In the genomic region with DNA sequence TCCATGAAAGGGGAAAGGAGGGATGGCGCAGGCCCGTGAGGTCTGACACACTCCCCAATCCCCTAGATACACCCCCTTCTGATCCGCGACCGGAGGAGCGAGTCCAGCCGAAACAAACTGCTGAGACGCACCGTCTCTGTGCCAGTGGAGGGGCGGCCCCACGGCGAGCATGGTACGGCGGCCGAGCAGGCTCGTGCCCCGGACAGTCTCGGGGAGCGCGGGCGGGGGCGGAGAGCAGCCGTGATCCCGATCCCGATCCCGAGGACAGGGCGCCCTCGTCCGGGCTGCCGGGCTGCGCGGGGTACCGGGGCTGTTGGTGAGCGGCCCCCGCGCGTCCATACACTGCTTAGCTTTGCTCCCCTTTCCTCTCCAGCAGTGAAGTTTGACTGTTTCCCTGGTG, we compare ENCODE assay signal across 8 mouse cellular contexts. TPM values are rescaled to one million over a fixed set of nuclear protein-coding genes. Genes with fewer than 3 reads are reported as not detected.
DNase-seq lines count a peak whose midpoint lies in the region; ATAC-seq and TF ChIP-seq lines count a peak whose summit lies in the region.

No protein-coding gene starts in this region.

- peaks cover 67% of the 10 kb centered on the region for H3K4me1 ChIP-seq in megakaryocyte, embryonic 14.5 days
- peaks cover 3% of the 10 kb centered on the region; the same call in 1 of the 2 replicates for H3K4me1 ChIP-seq in intestine, postnatal 0 days (replicated peaks; ENCODE audit: control insufficient read depth, insufficient read depth, low read length)
- peaks cover 4% of the 10 kb centered on the region; the same call in 1 of the 2 replicates for H3K4me1 ChIP-seq in liver, adult 2 months (ENCODE audit: control insufficient read depth, insufficient read depth, low read length)
- peaks cover 4% of the 10 kb centered on the region; the same call in 1 of the 2 replicates for H3K4me1 ChIP-seq in stomach, postnatal 0 days (replicated peaks; ENCODE audit: control insufficient read depth, insufficient read depth)

- TF ChIP-seq POLR2A in liver, adult 2 months (IDR thresholded peaks at IDR 0.05; ENCODE audit: extremely low read depth, insufficient read depth, low read length), result 0 out of 2 replicates have a peak, but pooled peaks have one; percentile 33
- peak; percentile 73 for TF ChIP-seq POLR2A in myocyte (IDR thresholded peaks at IDR 0.05; ENCODE audit: insufficient read length, low read depth)

- ATAC-seq in megakaryocyte, adult 5-6 weeks (ENCODE audit: poor library complexity, severe bottlenecking), result no peak; the same call in 1 of the 2 replicates
- ATAC-seq in intestine, postnatal 0 days, result peak; percentile 25
- ATAC-seq in stomach, postnatal 0 days (ENCODE audit: low FRiP score, low TSS enrichment), result peak; percentile 66

- no peak for TF ChIP-seq EP300 in stomach, postnatal 0 days (optimal IDR thresholded peaks at IDR 0.05)

- H3K27ac ChIP-seq in intestine, postnatal 0 days (ENCODE audit: low read depth, low read length), result no peak overlapping the region
- H3K27ac ChIP-seq in liver, adult 2 months (replicated peaks; ENCODE audit: insufficient read depth, low read depth, low read length), result peak overlapping the region; percentile 10; the same call in 1 of the 2 replicates
- H3K27ac ChIP-seq in stomach, postnatal 0 days (replicated peaks), result peak overlapping the region; percentile 65

- no peaks in the 10 kb centered on the region for H3K36me3 ChIP-seq in megakaryocyte, embryonic 14.5 days (replicated peaks; ENCODE audit: low read length)
- H3K36me3 ChIP-seq in intestine, postnatal 0 days (ENCODE audit: control insufficient read depth, insufficient read depth), result no peaks in the 10 kb centered on the region
- H3K36me3 ChIP-seq in liver, adult 2 months (ENCODE audit: control insufficient read depth, insufficient read depth, low read length), result no peaks in the 10 kb centered on the region
- no peaks in the 10 kb centered on the region for H3K36me3 ChIP-seq in myocyte (ENCODE audit: control insufficient read depth, insufficient read depth)
- H3K36me3 ChIP-seq in stomach, postnatal 0 days (ENCODE audit: control insufficient read depth, insufficient read depth, low read length), result no peaks in the 10 kb centered on the region

- no peaks in the 10 kb centered on the region for H3K9me3 ChIP-seq in megakaryocyte, embryonic 14.5 days
- no peaks in the 10 kb centered on the region for H3K9me3 ChIP-seq in intestine, postnatal 0 days (ENCODE audit: control insufficient read depth)
- H3K9me3 ChIP-seq in stomach, postnatal 0 days (ENCODE audit: control insufficient read depth, low read length), result no peaks in the 10 kb centered on the region

- H3K79me2 ChIP-seq in liver, adult 2 months (ENCODE audit: control insufficient read depth, insufficient read depth, low read length), result no peaks in the 10 kb centered on the region
- no peaks in the 10 kb centered on the region for H3K79me2 ChIP-seq in myocyte (ENCODE audit: control insufficient read depth, insufficient read depth)

- peak overlapping the region; percentile 68 for H3K4me2 ChIP-seq in intestine, postnatal 0 days (replicated peaks; ENCODE audit: low read depth)
- H3K4me2 ChIP-seq in myocyte (ENCODE audit: low read depth), result peak overlapping the region; percentile 70
- H3K4me2 ChIP-seq in stomach, postnatal 0 days (replicated peaks; ENCODE audit: low read depth), result peak overlapping the region; percentile 73

- peaks cover 54% of the 10 kb centered on the region for H3K27me3 ChIP-seq in megakaryocyte, embryonic 14.5 days (replicated peaks)
- H3K27me3 ChIP-seq in intestine, postnatal 0 days (replicated peaks; ENCODE audit: control insufficient read depth, insufficient read depth, low read length), result no peaks in the 10 kb centered on the region
- no peaks in the 10 kb centered on the region for H3K27me3 ChIP-seq in liver, adult 2 months (ENCODE audit: control insufficient read depth, insufficient read depth, low read length)
- no peaks in the 10 kb centered on the region for H3K27me3 ChIP-seq in myocyte (ENCODE audit: control insufficient read depth, insufficient read depth, insufficient read length)
- H3K27me3 ChIP-seq in stomach, postnatal 0 days (ENCODE audit: control insufficient read depth, insufficient read depth, low read length), result no peaks in the 10 kb centered on the region

- peak overlapping the region; percentile 40 for H3K9ac ChIP-seq in intestine, postnatal 0 days (ENCODE audit: low read depth, low read length)
- peak overlapping the region; percentile 71 for H3K9ac ChIP-seq in liver, adult 2 months (ENCODE audit: low read depth, low read length)
- H3K9ac ChIP-seq in stomach, postnatal 0 days (ENCODE audit: low read length), result peak overlapping the region; percentile 55

- 5% methylated on average over 36 of the region's 37 CpGs for WGBS in intestine, postnatal 0 days
- 1% methylated on average over 36 of the region's 37 CpGs for WGBS in liver, adult 2 months
- 5% methylated on average over 35 of the region's 37 CpGs for WGBS in stomach, postnatal 0 days

- peak overlapping the region; percentile 88 for H3K4me3 ChIP-seq in megakaryocyte, embryonic 14.5 days (replicated peaks)
- peak overlapping the region; percentile 34 for H3K4me3 ChIP-seq in intestine, postnatal 0 days (ENCODE audit: low read depth, low read length)
- peak overlapping the region; percentile 64 for H3K4me3 ChIP-seq in liver, adult 2 months (ENCODE audit: insufficient read depth, low read depth, low read length)
- peak overlapping the region; percentile 14 for H3K4me3 ChIP-seq in myocyte
- H3K4me3 ChIP-seq in stomach, postnatal 0 days (ENCODE audit: low read depth, low read length), result peak overlapping the region; percentile 37

- DNase-seq in embryo, embryonic 10.5 days (ENCODE audit: low spot score), result peak; percentile 69
- peak; percentile 98 for DNase-seq in heart, adult 11 months
- peak; percentile 47 for DNase-seq in liver, adult 2 months (ENCODE audit: extremely low read depth, low read depth, low spot score)
- DNase-seq in stomach, postnatal 0 days (ENCODE audit: low spot score), result peak; percentile 78

- H3ac ChIP-seq in myocyte (ENCODE audit: control insufficient read depth, insufficient read length), result no peak overlapping the region

- TF ChIP-seq CTCF in intestine, postnatal 0 days (IDR thresholded peaks at IDR 0.05; ENCODE audit: low read depth), result peak; percentile 60
- peak; percentile 51 for TF ChIP-seq CTCF in liver, adult 2 months (IDR thresholded peaks at IDR 0.05; ENCODE audit: low read depth, low read length)
- TF ChIP-seq CTCF in stomach, postnatal 0 days (IDR thresholded peaks at IDR 0.05; ENCODE audit: low read depth), result peak; percentile 56

TF ChIP-seq in myocyte, 11 proteins besides CTCF, POLR2A, EP300 and RAD21 (continues in another document):
- peak; percentile 50 for TF ChIP-seq POLR2AphosphoS2 (IDR thresholded peaks at IDR 0.05; ENCODE audit: insufficient read length, low read depth)
- TF ChIP-seq TCF3 (IDR thresholded peaks at IDR 0.05; ENCODE audit: insufficient read length, low read depth), result no peak

RNA-seq across cellular contexts. Expression of a gene that starts 5.5 kb away (rescaled TPM):
- 3.0 and 4.4 TPM in 2 replicates for polyA plus RNA-seq in megakaryocyte, embryonic 14.5 days (2012; ENCODE audit: insufficient read depth, low replicate concordance)
- 1.6 and 3.9 TPM in 2 replicates for total RNA-seq in megakaryocyte, adult 5-6 weeks (2015)
- 0.33 and 0.89 TPM in 2 replicates for total RNA-seq in megakaryocyte, adult 5-6 weeks (2017)
- polyA plus RNA-seq in intestine, postnatal 0 days (2015; fragmentation: Nextera tagmentation; extraction: Ambion mirVana), result 0.35 and 0.39 TPM in 2 replicates
- total RNA-seq in liver, adult 2 months (2014; rRNA removed), result 0.92 and 0.94 TPM in 2 replicates
- polyA plus RNA-seq in liver, adult 2 months (2012; rRNA removed), result 1.3 and 2.3 TPM in 2 replicates
- 5.2 TPM for polyA plus RNA-seq in myocyte (2012; fragmentation: generic; extraction: Trizol)
- 0.61 and 0.70 TPM in 2 replicates for polyA plus RNA-seq in stomach, postnatal 0 days (2015; fragmentation: Nextera tagmentation; extraction: Ambion mirVana)

RNA-seq across cellular contexts. Expression of a gene that starts 7.2 kb away (rescaled TPM):
- polyA plus RNA-seq in megakaryocyte, embryonic 14.5 days (2012; ENCODE audit: insufficient read depth, low replicate concordance), result 396 and 1,059 TPM in 2 replicates
- 138 and 155 TPM in 2 replicates for total RNA-seq in megakaryocyte, adult 5-6 weeks (2015)
- 56.9 and 73.0 TPM in 2 replicates for total RNA-seq in megakaryocyte, adult 5-6 weeks (2017)
- polyA plus RNA-seq in intestine, postnatal 0 days (2015; fragmentation: Nextera tagmentation; extraction: Ambion mirVana), result 287 and 304 TPM in 2 replicates
- total RNA-seq in liver, adult 2 months (2014; rRNA removed), result 19.6 and 21.4 TPM in 2 replicates
- 126 and 129 TPM in 2 replicates for polyA plus RNA-seq in liver, adult 2 months (2012; rRNA removed)
- 169 TPM for polyA plus RNA-seq in myocyte (2012; fragmentation: generic; extraction: Trizol)
- 157 and 163 TPM in 2 replicates for polyA plus RNA-seq in stomach, postnatal 0 days (2015; fragmentation: Nextera tagmentation; extraction: Ambion mirVana)

RNA-seq across cellular contexts. Expression of a gene that starts 13.7 kb away (rescaled TPM):
- polyA plus RNA-seq in megakaryocyte, embryonic 14.5 days (2012; ENCODE audit: insufficient read depth, low replicate concordance), result 31.7 and 44.3 TPM in 2 replicates
- total RNA-seq in megakaryocyte, adult 5-6 weeks (2015), result 11.6 and 11.7 TPM in 2 replicates
- 10.6 and 15.5 TPM in 2 replicates for total RNA-seq in megakaryocyte, adult 5-6 weeks (2017)
- 11.2 and 11.6 TPM in 2 replicates for polyA plus RNA-seq in intestine, postnatal 0 days (2015; fragmentation: Nextera tagmentation; extraction: Ambion mirVana)
- 4.2 and 5.6 TPM in 2 replicates for total RNA-seq in liver, adult 2 months (2014; rRNA removed)
- polyA plus RNA-seq in liver, adult 2 months (2012; rRNA removed), result 22.0 and 35.0 TPM in 2 replicates
- 9.6 TPM for polyA plus RNA-seq in myocyte (2012; fragmentation: generic; extraction: Trizol)
- polyA plus RNA-seq in stomach, postnatal 0 days (2015; fragmentation: Nextera tagmentation; extraction: Ambion mirVana), result 4.7 and 5.8 TPM in 2 replicates

RNA-seq across cellular contexts. Expression of a gene that starts 26.4 kb away (rescaled TPM):
- polyA plus RNA-seq in megakaryocyte, embryonic 14.5 days (2012; ENCODE audit: insufficient read depth, low replicate concordance), result 2.3 and 4.1 TPM in 2 replicates
- total RNA-seq in megakaryocyte, adult 5-6 weeks (2015), result 4.5 and 4.7 TPM in 2 replicates
- 13.3 and 14.4 TPM in 2 replicates for total RNA-seq in megakaryocyte, adult 5-6 weeks (2017)
- polyA plus RNA-seq in intestine, postnatal 0 days (2015; fragmentation: Nextera tagmentation; extraction: Ambion mirVana), result 6.5 and 6.7 TPM in 2 replicates
- 3.3 and 4.1 TPM in 2 replicates for total RNA-seq in liver, adult 2 months (2014; rRNA removed)
- polyA plus RNA-seq in liver, adult 2 months (2012; rRNA removed), result 3.6 and 4.6 TPM in 2 replicates
- polyA plus RNA-seq in myocyte (2012; fragmentation: generic; extraction: Trizol), result 8.8 TPM
- 6.9 and 7.8 TPM in 2 replicates for polyA plus RNA-seq in stomach, postnatal 0 days (2015; fragmentation: Nextera tagmentation; extraction: Ambion mirVana)

RNA-seq across cellular contexts. Expression of a gene that starts 29.7 kb away (rescaled TPM):
- polyA plus RNA-seq in megakaryocyte, embryonic 14.5 days (2012; ENCODE audit: insufficient read depth, low replicate concordance), result 8.0 and 12.1 TPM in 2 replicates
- total RNA-seq in megakaryocyte, adult 5-6 weeks (2015), result 4.1 and 4.5 TPM in 2 replicates
- total RNA-seq in megakaryocyte, adult 5-6 weeks (2017), result 10.8 and 13.8 TPM in 2 replicates
- polyA plus RNA-seq in intestine, postnatal 0 days (2015; fragmentation: Nextera tagmentation; extraction: Ambion mirVana), result 0.94 and 1.4 TPM in 2 replicates
- total RNA-seq in liver, adult 2 months (2014; rRNA removed), result 0.47 and 0.55 TPM in 2 replicates
- 0.45 and 0.50 TPM in 2 replicates for polyA plus RNA-seq in liver, adult 2 months (2012; rRNA removed)
- polyA plus RNA-seq in myocyte (2012; fragmentation: generic; extraction: Trizol), result 15.4 TPM
- polyA plus RNA-seq in stomach, postnatal 0 days (2015; fragmentation: Nextera tagmentation; extraction: Ambion mirVana), result 1.5 and 1.6 TPM in 2 replicates

Comparison
In these comparisons a context has a peak if more than half of its experiments do, and no peak if none do; other contexts are left out.
1. H3K4me3 ChIP-seq: peak in every context shown above with its lines; median percentile 88 in megakaryocyte, embryonic 14.5 days; 64 in liver, adult 2 months; 37 in stomach, postnatal 0 days; 34 in intestine, postnatal 0 days; 14 in myocyte.
2. DNase-seq: peak in every context shown above with its lines; median percentile 98 in heart, adult 11 months; 78 in stomach, postnatal 0 days; 69 in embryo, embryonic 10.5 days; 47 in liver, adult 2 months.